Mouse (Mus musculus): ENCODE results near the gene Lrrc4. TPM values are rescaled to one million over a fixed set of nuclear protein-coding genes. Genes with fewer than 3 reads are reported as not detected.
A peak's percentile ranks its signal among the peaks of the same experiment; 100 is the strongest.

Lrrc4 gene
- total RNA-seq, 2 experiments from 2014 or later, result 94.7 to 103 TPM

GRCm38 (mm10) chr6:28706976-28707592 lies 124.5 kb downstream of the Lrrc4 start:
- intact Hi-C loops (cut with DNase I), result no loop called here
- no peak for DNase-seq (ENCODE audit: low spot score in 2 of 2)

GRCm38 (mm10) chr6:28706108-28706975 lies 125.2 kb downstream of the Lrrc4 start:
- DNase-seq (ENCODE audit: low spot score in 2 of 2), result no peak
- intact Hi-C loops (cut with DNase I), result no loop called here

GRCm38 (mm10) chr6:28705384-28706107 lies 126.0 kb downstream of the Lrrc4 start:
- peak; percentile 61 to 88 for DNase-seq (ENCODE audit: low spot score in 2 of 2)
- intact Hi-C loops (cut with DNase I), result no loop called here

- intact Hi-C loops (cut with DNase I), result loop anchor here (5.0 kb wide), 2 partner anchors 87 to 147 kb away; no protein-coding TSS in a partner anchor
- peak in 1 of 2 experiments; percentile 18 for DNase-seq (ENCODE audit: low spot score in 2 of 2)
These were observed 126.9 kb downstream of the Lrrc4 start for GRCm38 (mm10) chr6:28704612-28705011.

GRCm38 (mm10) chr6:28697214-28697613 lies 134.3 kb downstream of the Lrrc4 start:
- intact Hi-C loops (cut with DNase I), result loop anchor here (5.0 kb wide), 1 partner anchor 105 kb away; no protein-coding TSS in a partner anchor

GRCm38 (mm10) chr6:28692659-28693058 lies 138.9 kb downstream of the Lrrc4 start:
- DNase-seq (ENCODE audit: low spot score in 2 of 2), result no peak
- intact Hi-C loops (cut with DNase I), result no loop called here

More at GRCm38 (mm10) chr6:28697214-28697613, 134.3 kb downstream of the Lrrc4 start:
- peak in 1 of 2 experiments; percentile 83 for DNase-seq (ENCODE audit: low spot score in 2 of 2)

GRCm38 (mm10) chr6:28687776-28688175 lies 143.8 kb downstream of the Lrrc4 start:
- no peak for DNase-seq (ENCODE audit: low spot score in 2 of 2)
- intact Hi-C loops (cut with DNase I), result no loop called here

DNA sequence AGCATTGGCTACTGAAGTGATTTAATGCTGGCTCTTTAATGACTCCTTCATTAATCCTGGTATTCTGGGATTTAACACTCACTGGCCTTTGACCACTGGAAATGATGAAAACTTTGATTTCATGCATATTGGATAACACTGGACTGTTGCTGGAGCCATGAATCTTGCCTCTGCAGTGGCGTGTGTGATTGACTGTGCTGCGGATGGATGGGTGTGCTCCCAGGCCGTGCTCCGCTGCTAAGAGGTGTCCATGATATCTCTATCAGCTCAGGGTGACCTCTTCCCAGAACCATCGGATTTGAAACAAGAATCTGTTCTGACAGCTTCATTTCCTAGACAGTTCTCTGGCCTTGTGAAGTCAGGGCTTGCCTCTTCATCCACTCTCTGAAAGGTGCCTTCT lies 145.8 kb downstream of the Lrrc4 start:
- intact Hi-C loops (cut with DNase I), result no loop called here
- no peak for DNase-seq (ENCODE audit: low spot score in 2 of 2)

DNA sequence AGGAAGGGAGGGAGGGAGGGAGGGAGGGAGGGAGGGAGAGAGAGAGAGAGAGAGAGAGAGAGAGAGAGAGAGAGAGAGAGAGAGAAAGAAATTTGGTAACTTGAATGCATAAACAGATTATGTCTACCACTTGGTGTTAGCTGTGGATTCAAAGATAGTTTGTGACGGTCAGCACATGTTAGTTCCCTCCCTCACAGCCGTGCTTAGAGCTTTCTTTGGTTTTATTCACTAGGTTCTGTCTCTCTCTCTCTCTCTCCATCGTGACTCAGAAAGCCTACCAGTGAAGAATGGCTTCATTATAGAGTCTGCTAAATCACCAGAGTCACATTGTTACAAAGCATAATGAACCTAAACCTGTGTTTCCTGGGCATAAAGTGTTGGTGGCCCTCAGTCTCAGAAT lies 146.5 kb downstream of the Lrrc4 start:
- intact Hi-C loops (cut with DNase I), result no loop called here
- peak in 1 of 2 experiments; percentile 67 for DNase-seq (ENCODE audit: low spot score in 2 of 2)

DNA sequence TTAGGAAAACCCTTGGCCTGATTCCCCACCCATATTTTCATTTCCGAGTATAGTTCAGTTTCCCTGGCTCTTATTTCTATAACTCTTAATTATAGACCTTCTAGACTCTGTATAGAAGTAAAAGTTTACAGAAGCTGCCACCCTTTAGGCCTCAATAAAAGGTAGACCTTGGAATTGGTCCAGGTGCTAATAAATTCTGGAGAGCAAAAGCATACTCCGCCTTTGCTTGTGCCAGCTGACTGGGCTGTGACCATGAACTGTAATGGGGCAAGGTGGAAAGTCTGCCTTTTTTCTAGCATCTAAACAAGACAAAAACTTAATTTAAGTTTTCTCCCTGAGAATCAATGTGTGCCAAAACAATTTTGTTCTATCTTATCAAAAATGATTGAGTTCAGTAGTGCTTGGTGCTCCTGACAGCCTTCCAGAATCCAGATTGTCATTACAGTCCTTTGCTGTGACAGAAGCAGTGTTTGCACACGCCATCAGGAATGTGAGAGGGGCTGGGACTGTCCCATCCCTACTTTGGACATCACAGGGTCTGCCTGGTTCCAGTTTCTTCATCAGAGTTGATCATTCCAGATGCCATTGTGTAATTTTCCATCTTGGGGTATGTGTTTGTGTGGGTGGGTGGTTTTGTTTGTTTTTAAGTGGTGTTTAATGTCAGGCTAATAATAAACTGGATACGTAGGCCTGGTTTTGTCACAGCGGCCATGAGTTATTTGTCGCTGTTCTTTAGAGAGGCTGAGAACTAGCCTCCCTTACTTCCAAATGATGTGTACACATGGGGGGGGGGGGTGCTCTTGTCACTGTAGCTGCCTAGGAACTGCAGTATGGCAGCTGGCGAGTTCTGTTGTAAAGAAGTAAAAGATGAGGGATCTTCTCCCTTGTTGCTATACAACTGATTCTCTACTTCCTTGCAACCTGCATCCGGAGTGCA lies 149.8 kb downstream of the Lrrc4 start:
- no peak for DNase-seq (ENCODE audit: low spot score in 2 of 2)
- intact Hi-C loops (cut with DNase I), result no loop called here

DNA sequence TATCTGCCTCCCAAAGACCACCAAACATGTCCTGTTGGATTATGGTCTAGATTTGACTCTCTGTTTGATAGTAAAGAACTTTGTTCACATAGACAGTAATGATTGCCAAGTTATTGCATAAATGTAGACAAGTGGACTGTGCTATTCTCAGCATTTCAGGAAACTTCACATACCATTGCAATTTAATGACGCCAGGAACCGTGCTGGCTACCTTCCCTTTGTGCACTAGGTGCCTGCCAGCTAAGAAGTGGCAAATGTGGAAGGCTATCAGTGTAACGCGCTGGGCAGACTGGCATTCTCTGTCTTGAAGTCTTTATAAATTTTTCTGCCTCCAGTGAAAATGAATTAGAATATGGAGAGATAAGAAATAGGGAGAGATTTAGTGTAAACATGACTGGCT lies 151.0 kb downstream of the Lrrc4 start:
- no peak for DNase-seq (ENCODE audit: low spot score in 2 of 2)
- intact Hi-C loops (cut with DNase I), result no loop called here

DNA sequence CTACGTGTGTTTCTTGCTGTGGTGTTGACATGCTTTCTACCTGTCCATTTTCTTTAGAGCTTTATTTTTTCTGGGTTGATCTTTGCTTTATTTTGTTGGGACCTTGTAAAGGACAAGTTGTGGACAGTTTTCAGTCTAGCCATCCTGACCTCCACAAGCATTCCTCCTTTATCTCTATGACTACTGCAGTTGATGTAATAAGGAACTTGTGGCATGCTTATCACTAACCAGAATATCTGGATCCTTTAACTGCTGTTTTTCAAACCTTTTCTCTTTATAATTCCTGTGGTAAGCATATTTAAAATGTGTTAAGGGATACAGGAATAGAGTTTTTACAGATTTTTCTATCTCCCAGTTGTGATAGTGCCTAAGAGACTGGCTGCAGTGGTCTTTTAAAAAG lies 152.7 kb downstream of the Lrrc4 start:
- DNase-seq (ENCODE audit: low spot score in 2 of 2), result no peak

GRCm38 (mm10) chr6:28674686-28675085 lies 156.9 kb downstream of the Lrrc4 start:
- intact Hi-C loops (cut with DNase I), result loop anchor here (2.0 kb wide), 1 partner anchor 48 kb away; no protein-coding TSS in a partner anchor
- no peak for DNase-seq (ENCODE audit: low spot score in 2 of 2)

More for the DNA sequence above, 152.7 kb downstream of the Lrrc4 start:
- intact Hi-C loops (cut with DNase I), result no loop called here

GRCm38 (mm10) chr6:28672388-28672787 lies 159.2 kb downstream of the Lrrc4 start:
- intact Hi-C loops (cut with DNase I), result no loop called here
- DNase-seq (ENCODE audit: low spot score in 2 of 2), result no peak

GRCm38 (mm10) chr6:28669251-28669650 lies 162.3 kb downstream of the Lrrc4 start:
- peak in 1 of 2 experiments; percentile 26 for DNase-seq (ENCODE audit: low spot score in 2 of 2)
- intact Hi-C loops (cut with DNase I), result no loop called here

DNA sequence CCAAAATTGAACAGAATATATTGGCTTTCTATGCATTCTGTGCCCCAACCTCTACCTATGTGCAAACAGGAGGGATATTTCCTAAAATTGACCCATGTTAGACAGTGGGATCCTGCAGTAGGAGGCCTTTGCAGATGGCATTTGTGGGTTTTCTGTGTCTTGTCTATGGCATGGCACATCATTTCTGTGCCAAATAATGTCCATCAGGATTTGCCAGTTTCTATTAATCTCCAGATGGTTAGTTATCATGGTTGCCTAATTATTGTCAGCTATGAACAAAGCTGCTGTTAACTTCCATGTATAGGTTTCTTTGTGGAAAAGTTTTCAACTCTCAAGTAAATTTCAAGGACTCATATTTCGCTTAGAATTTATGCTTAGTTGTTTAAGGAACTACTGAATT lies 164.0 kb downstream of the Lrrc4 start:
- DNase-seq (ENCODE audit: low spot score in 2 of 2), result no peak
- intact Hi-C loops (cut with DNase I), result no loop called here

DNA sequence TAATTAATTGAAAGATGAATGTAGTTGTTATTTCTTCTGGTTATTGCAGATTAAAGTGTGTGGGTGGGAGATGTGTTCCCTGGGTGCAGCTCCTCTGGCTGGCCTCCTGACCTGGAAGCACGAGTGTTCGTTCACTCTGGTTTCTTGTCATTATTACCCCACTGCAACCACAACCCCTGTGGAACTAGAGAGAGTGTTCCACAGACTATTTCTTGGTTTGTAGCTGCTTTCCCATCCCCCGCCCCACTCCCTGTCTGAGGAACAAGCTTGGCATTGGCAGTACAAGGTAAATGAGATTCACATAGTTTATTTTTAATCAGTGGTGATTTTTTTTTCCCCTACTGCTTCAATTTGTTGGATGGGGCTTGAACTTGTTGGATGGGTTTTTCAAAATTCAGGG lies 166.8 kb downstream of the Lrrc4 start:
- intact Hi-C loops (cut with DNase I), result no loop called here
- no peak for DNase-seq (ENCODE audit: low spot score in 2 of 2)

- DNase-seq (ENCODE audit: low spot score in 2 of 2), result peak in 1 of 2 experiments; percentile 56
- intact Hi-C loops (cut with DNase I), result no loop called here
These were observed 167.9 kb downstream of the Lrrc4 start for GRCm38 (mm10) chr6:28663670-28664069.

DNA sequence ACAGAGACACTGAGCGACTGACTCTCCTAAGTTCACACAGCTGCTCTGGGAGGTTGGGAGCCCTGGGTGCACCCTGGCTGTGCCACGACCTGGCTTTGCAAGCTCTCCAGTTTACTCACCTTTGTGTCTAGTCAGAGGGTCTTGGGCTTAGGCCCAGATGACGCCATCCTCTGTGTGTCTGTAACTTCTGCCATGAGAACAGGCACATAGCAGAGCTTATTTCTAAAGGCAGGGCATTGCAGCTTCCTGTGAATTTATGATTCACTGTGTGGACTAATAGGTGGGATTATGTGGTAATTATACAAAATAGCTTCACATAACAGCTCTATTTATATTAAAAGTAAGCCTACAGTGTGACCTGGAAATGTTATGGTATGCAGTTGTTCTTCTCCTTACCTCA lies 168.5 kb downstream of the Lrrc4 start:
- no peak for DNase-seq (ENCODE audit: low spot score in 2 of 2)
- intact Hi-C loops (cut with DNase I), result no loop called here

Measured in left cerebral cortex, postnatal 25 days (tissue).